8 mouse cellular contexts compared by ENCODE assay signal in genomic region chr9:121838829-121839621, GRCm38 (mm10). TPM values are rescaled to one million over a fixed set of nuclear protein-coding genes. Genes with fewer than 3 reads are reported as not detected.
DNase-seq lines count a peak whose midpoint lies in the region; ATAC-seq and TF ChIP-seq lines count a peak whose summit lies in the region.

Gene Ccdc13 (minus strand): TSS chr9:121839461.

- 4% methylated on average over 61 of the region's 61 CpGs for WGBS in limb, embryonic 10.5 days

- no peaks in the 10 kb centered on the region for H3K4me1 ChIP-seq in cortical plate, adult 2 months (ENCODE audit: control insufficient read depth, insufficient read depth, low read length)
- peaks cover 12% of the 10 kb centered on the region for H3K4me1 ChIP-seq in limb, embryonic 10.5 days

- H3K27ac ChIP-seq in cortical plate, adult 2 months (ENCODE audit: insufficient read depth, low read length): no peak within 1 kb of the TSS
- peak within 1 kb of the TSS; percentile 74 for H3K27ac ChIP-seq in limb, embryonic 10.5 days

- peak; percentile 88 for ATAC-seq in granulocyte monocyte progenitor cell, adult 5-6 weeks (replicated peaks; ENCODE audit: poor library complexity, severe bottlenecking)
- ATAC-seq in erythroid progenitor cell, adult 5-6 weeks (replicated peaks; ENCODE audit: low FRiP score, poor library complexity, severe bottlenecking): no peak

- H3K36me3 ChIP-seq in limb, embryonic 10.5 days: no peaks in the 10 kb centered on the region

- TF ChIP-seq POLR2A in cortical plate, adult 2 months (IDR thresholded peaks at IDR 0.05; ENCODE audit: extremely low read depth, insufficient read depth, low read length): 0 out of 2 replicates have a peak, but pooled peaks have one; percentile 31

- no peak for TF ChIP-seq CTCF in cortical plate, adult 2 months (IDR thresholded peaks at IDR 0.05; ENCODE audit: extremely low read depth, insufficient read depth, low read length)

- peak; percentile 47 for DNase-seq in T-cell, adult 2 months (ENCODE audit: low spot score)
- peak; percentile 37 for DNase-seq in kidney, adult 11 months
- peak; percentile 95 for DNase-seq in limb, embryonic 10.5 days (ENCODE audit: low spot score)
- DNase-seq in mesoderm, embryonic 11.5 days (ENCODE audit: low read depth, low spot score): peak; percentile 88
- peak; percentile 91 for DNase-seq in right cerebral cortex, postnatal 4 days

- peak within 1 kb of the TSS; percentile 37 for H3K4me3 ChIP-seq in cortical plate, adult 2 months (ENCODE audit: insufficient read depth, low read length)
- peak within 1 kb of the TSS; percentile 63 for H3K4me3 ChIP-seq in limb, embryonic 10.5 days

- H3K9me3 ChIP-seq in limb, embryonic 10.5 days (replicated peaks): no peaks in the 10 kb centered on the region

- H3K27me3 ChIP-seq in limb, embryonic 10.5 days (ENCODE audit: low read depth, poor library complexity, severe bottlenecking): 0 out of 2 replicates have a peak, but pooled peaks cover 19% of the 10 kb centered on the region

RNA-seq across cellular contexts. Expression of gene Ccdc13, which starts in this region (rescaled TPM):
- 11.8 and 13.4 TPM in 2 replicates for polyA plus RNA-seq in cortical plate, adult 2 months (2012; rRNA removed)
- total RNA-seq in granulocyte monocyte progenitor cell, adult 5-6 weeks (2014; fragmentation: Nextera tagmentation): not detected in 2 replicates
- not detected in 2 replicates for total RNA-seq in granulocyte monocyte progenitor cell, adult 5-6 weeks (2017)
- 0.36 and 0.38 TPM in 2 replicates for polyA plus RNA-seq in limb, embryonic 10.5 days (2016; fragmentation: Nextera tagmentation; extraction: Ambion mirVana)
- total RNA-seq in erythroid progenitor cell, adult 5-6 weeks (2015; ENCODE audit: low replicate concordance): not detected in 2 replicates
- not detected in 2 replicates for total RNA-seq in erythroid progenitor cell, adult 5-6 weeks (2017; ENCODE audit: low replicate concordance)

Comparison
In these comparisons a context has a peak if more than half of its experiments do, and no peak if none do; other contexts are left out.
1. Peak in ATAC-seq in granulocyte monocyte progenitor cell, adult 5-6 weeks; RNA of the gene not detected or under 1 TPM.
2. Peak in DNase-seq, H3K4me3 ChIP-seq and H3K27ac ChIP-seq in limb, embryonic 10.5 days; RNA of the gene not detected or under 1 TPM.
3. DNase-seq: peak in every context shown above with its lines; median percentile 95 in limb, embryonic 10.5 days; 91 in right cerebral cortex, postnatal 4 days; 88 in mesoderm, embryonic 11.5 days; 47 in T-cell, adult 2 months; 37 in kidney, adult 11 months.